Mouse (Mus musculus): ENCODE measurements at regions not wholly inside any gene's neighbourhood (a gene's known extent, or its start where the extent isn't known, plus 50 kb on each side); places are given as distances from the start of the nearest gene placed in this dataset.
A peak's percentile ranks its signal among the peaks of the same experiment; 100 is the strongest.
"Not testable (repeated sequence)": the region's sequence is repeated elsewhere in the genome, so short reads cannot be mapped to it uniquely, and the experiment has no call there.

GRCm38 (mm10) chr5:148652525-148653243 lies 100.1 kb upstream of the Ubl3 start:
- DNase-seq (ENCODE audit: low spot score in 2 of 2): no peak

- DNase-seq (ENCODE audit: low spot score in 2 of 2): no peak
Observed at GRCm38 (mm10) chr5:148651736-148652135, 99.1 kb upstream of the Ubl3 start.

DNA sequence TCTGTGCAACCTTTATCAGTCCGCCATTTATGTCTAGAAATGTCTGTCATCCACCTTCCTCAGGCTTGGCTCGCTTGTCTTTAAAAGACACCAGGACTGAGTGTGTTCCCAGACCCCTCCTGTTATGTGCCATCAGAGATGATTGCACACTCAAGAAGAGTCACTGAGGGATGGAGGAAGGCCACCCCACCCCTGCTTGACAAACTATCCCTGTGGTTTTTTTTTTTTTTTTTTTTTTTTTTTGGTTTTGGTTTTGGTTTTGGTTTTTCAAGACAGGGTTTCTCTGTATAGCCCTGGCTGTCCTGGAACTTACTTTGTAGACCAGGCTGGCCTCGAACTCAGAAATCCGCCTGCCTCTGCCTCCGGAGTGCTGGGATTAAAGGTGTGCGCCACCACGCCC lies 97.0 kb upstream of the Ubl3 start:
- not testable (repeated sequence) for DNase-seq (ENCODE audit: low spot score in 2 of 2)

- DNase-seq (ENCODE audit: low spot score in 2 of 2): no peak
Observed at GRCm38 (mm10) chr5:148649123-148649522, 96.5 kb upstream of the Ubl3 start.

DNA sequence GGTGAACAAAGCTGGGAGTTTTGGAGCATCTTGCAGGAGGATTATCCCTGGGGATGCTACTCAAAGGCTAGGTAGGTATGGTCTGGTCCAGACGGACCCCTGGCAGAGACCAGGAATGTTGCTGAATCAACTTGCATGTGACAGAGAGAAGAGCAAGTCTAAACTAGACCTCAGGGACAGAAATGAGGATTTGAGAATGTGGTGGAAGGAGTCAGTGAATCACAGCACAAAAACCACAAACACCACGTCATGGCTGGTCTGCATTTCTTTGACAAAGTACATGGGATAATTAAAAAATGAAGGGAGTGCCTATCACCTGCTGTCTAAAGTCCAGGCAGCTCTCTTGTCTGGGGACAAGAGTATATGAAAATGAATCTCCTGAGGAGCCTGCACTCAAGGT lies 95.1 kb upstream of the Ubl3 start:
- no peak for DNase-seq (ENCODE audit: low spot score in 2 of 2)

GRCm38 (mm10) chr5:148645772-148646171 lies 93.2 kb upstream of the Ubl3 start:
- DNase-seq (ENCODE audit: low spot score in 2 of 2): no peak

GRCm38 (mm10) chr5:148645191-148645681 lies 92.6 kb upstream of the Ubl3 start:
- DNase-seq (ENCODE audit: low spot score in 2 of 2): no peak

DNA sequence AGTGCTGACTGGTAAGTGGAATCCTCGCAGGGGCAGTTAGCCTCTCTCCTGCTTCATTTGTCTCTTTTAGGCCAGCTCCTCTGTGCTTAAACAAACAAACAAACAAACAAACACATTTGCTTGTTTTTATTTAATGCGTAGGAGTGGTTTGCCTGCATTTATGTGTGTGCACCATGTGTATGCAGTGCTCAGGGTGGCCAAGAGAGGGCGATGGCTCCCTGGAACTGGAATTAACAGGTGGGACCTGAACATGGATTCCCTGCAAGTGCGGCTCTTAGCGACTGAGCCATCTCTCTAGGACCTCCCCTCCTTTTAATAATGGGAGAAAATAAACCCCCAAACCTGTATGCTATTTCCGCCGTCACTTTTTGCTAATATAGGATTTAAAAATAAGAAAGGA lies 91.8 kb upstream of the Ubl3 start:
- no peak for DNase-seq (ENCODE audit: low spot score in 2 of 2)

- DNase-seq (ENCODE audit: low spot score in 2 of 2): no peak
Observed at GRCm38 (mm10) chr5:148641652-148642395, 89.2 kb upstream of the Ubl3 start.

DNA sequence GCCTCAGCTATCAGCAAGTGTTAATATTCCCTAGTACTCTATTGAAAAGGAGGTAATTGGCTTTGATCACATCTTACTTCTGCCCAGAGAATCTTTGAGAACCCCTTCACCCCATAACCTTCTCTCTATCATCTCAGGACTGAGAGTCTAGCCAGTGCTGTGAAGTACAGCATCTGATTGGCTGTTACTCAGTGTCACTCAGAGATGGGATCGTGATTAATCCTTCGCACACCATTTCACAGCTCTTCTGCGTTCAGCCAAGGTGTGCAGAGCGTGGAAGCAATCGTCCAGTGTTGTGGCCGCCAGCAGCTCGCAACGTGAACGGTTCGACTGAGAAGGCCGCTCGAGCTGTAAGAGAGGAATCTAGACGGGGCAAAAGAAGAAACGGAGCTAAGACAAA lies 87.9 kb upstream of the Ubl3 start:
- no peak for DNase-seq (ENCODE audit: low spot score in 2 of 2)

DNA sequence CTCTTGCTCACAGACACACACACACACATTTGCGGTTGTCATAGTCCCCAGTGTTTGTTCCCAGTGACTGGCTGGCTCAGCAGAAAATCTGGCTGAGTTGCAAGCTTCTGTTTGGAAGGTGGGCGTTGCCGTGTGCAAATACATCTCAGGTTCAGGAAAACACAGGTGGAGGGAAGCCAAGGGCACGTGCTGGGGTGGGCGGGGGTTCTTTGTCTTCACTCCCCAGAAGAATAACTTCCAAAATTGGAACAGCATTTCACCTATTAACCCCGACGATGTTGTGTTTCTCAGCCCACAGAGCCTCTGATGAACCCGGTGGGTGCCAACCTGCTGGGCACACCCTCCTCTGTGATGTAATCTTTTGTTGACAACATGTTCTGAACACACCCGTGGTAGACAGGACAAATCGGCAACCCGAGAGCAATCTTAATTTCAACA lies 82.3 kb upstream of the Ubl3 start:
- no peak for DNase-seq (ENCODE audit: low spot score in 2 of 2)

DNA sequence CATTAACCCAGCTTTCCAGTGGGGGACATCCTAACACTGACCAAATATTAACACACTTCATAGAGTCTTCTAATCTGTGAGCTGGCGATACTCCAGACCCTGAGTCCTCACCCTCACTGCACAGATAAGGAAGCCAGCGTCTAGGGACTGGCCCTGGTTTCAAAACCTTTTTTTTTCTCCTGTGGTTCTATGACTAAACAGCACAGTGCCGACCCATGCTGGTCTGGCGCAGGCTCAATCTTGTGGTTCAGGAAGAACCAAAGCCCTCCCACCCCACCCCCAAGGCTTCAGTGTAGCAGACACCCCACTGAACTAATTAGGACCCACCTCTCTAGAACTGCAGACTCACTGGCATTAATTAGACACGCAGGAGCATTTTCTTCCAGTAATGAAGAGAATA lies 81.4 kb upstream of the Ubl3 start:
- no peak for DNase-seq (ENCODE audit: low spot score in 2 of 2)

DNA sequence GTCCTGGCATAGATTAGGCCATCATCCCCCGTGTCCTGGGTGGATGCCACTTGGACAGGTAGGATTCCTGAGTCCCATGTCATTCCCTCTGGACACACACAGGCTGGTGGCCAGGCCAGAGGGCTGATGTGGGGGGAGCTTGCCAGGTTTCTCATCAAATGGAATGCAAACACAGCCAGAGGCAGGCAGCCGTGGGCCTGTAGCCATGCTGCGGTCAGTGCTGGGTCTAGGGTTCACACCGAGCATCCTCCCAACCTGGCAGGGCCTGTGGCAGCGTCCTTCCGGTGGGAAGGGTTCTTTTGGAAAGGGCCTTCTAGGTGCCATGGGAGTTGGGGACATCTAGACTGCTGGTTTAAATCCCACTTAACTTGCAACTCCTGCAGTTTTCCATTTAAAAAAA lies 80.7 kb upstream of the Ubl3 start:
- no peak for DNase-seq (ENCODE audit: low spot score in 2 of 2)

DNA sequence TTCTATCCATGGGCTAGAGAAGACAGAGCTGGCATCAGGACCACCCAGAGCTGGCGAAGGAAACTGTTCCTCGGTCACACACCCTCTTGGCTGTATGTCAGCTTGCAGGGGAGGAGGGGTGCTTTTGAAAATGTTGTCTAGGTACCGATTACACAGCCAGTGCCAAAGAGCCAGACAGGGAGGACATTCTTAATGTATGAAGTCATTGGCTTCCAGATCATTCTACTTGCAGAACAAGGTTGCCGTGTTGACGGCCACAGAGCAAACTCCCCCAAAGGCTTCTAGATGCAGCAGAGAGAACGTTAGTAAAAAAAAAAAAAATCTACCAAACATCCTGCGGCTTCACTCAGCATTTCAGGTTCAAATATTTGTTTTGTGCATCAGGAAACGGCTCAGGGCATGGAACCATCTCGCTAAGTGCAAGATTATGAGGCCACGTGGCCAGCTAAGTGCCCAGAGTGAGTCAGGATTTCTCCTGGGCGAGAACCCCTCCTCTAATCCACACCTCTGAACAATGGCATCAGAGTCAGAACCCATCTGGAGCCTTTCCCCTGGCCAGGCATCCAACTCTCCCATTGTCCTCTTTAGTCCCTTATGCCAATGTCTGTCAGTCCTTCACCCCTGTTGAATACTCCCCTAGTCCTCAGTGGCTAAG lies 80.1 kb upstream of the Ubl3 start:
- no peak for DNase-seq (ENCODE audit: low spot score in 2 of 2)

- DNase-seq (ENCODE audit: low spot score in 2 of 2): no peak
Observed at GRCm38 (mm10) chr5:148631566-148631965, 79.0 kb upstream of the Ubl3 start.

- DNase-seq (ENCODE audit: low spot score in 2 of 2): no peak
Observed at GRCm38 (mm10) chr5:148626014-148626413, 73.4 kb upstream of the Ubl3 start.

GRCm38 (mm10) chr5:148624649-148625405 lies 72.2 kb upstream of the Ubl3 start:
- peak in 1 of 2 experiments; percentile 5 for DNase-seq (ENCODE audit: low spot score in 2 of 2)

DNA sequence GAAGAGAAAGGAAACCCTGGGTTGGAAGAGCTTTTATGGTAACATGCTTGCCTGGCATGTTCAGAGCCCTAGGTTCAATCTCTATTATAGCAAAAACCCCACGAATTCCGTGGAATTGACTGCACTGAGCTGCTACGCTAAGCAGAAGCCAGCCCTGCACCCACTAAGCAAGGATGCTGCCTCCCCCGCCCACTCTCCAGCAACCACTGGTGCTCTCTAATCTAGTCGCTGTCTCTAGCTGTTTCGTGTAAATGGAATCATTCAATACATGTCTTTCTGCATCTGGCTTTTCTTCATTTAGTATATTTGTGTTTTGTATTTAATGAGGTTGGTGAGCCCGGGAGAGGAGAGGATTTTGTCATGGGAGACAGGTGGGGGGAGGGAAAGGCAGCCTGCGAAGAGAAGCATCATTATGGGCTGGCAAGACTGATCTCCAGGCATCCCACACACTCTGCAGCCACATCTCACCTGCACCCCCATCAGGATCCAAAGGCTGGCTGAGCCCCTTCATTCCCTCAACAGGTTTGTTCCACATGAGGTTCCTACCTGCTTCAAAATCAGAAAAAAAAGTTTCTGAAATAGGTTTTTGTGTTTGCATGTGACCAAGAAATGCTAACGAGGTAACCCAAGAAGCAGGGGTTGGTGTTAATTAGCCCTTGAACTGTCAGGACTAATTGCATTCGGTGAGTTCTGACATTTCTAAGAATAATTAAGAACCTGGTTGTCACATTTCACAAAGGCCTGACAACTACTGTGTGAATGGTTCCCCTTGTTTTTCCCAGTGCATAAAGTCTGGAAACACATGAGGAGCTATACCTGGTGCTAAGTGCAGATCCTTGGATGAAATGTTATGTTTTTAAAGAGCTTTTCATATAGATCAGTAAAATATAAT lies 68.6 kb upstream of the Ubl3 start:
- peak in 1 of 2 experiments; percentile 36 for DNase-seq (ENCODE audit: low spot score in 2 of 2)

DNA sequence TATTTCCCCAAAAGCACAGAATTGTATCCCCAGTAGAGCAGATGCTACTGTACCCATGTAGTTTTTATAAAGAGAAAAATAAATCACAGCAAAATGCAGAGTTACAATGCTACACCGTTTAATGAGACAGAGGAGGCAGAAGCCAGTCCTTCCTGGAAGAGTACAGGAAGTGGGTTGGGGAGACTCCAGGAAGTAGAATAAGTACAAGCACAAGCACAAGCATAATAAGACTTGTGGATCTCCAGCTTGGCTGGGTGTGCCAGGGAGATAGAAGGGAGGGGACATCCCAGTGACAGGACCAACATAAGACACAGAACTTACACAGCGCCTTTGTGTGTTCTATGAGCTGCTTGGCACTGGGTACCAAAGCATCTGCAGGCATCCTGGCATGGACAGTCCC lies 67.3 kb upstream of the Ubl3 start:
- no peak for DNase-seq (ENCODE audit: low spot score in 2 of 2)

- DNase-seq (ENCODE audit: low spot score in 2 of 2): no peak
Observed at GRCm38 (mm10) chr5:148616426-148616825, 63.8 kb upstream of the Ubl3 start.
